Mouse (Mus musculus): ENCODE results near the gene Foxred1. TPM values are rescaled to one million over a fixed set of nuclear protein-coding genes. Genes with fewer than 3 reads are reported as not detected.

Foxred1 gene
- total RNA-seq, 2 experiments from 2014 or later = 33.9 to 39.8 TPM

- DNase-seq (ENCODE audit: low spot score in 2 of 2) = no peak
Observed at GRCm38 (mm10) chr9:35194048-35194447, 16.8 kb downstream of the Foxred1 start.

- no peak for DNase-seq (ENCODE audit: low spot score in 2 of 2)
Observed at GRCm38 (mm10) chr9:35192983-35193542, 17.8 kb downstream of the Foxred1 start.

GRCm38 (mm10) chr9:35188700-35189099, 22.2 kb downstream of the Foxred1 start:
- peak in 1 of 2 experiments; percentile 27 for DNase-seq (ENCODE audit: low spot score in 2 of 2)

GRCm38 (mm10) chr9:35187351-35187903, 23.4 kb downstream of the Foxred1 start:
- DNase-seq (ENCODE audit: low spot score in 2 of 2) = no peak

- DNase-seq (ENCODE audit: low spot score in 2 of 2) = no peak
Observed at GRCm38 (mm10) chr9:35186430-35186829, 24.4 kb downstream of the Foxred1 start.

- DNase-seq (ENCODE audit: low spot score in 2 of 2) = no peak
Observed at GRCm38 (mm10) chr9:35183359-35183758, 27.5 kb downstream of the Foxred1 start.

- DNase-seq (ENCODE audit: low spot score in 2 of 2) = no peak
Observed at GRCm38 (mm10) chr9:35182832-35183231, 28.0 kb downstream of the Foxred1 start.

- no peak for DNase-seq (ENCODE audit: low spot score in 2 of 2)
Observed at GRCm38 (mm10) chr9:35176124-35176659, 34.7 kb downstream of the Foxred1 start.

- peak; percentile 69 to 92 for DNase-seq (ENCODE audit: low spot score in 2 of 2)
Observed at GRCm38 (mm10) chr9:35175251-35176123, 35.4 kb downstream of the Foxred1 start, which contains the start of gene Dcps. Dcps (minus strand) TSS chr9:35176061.

- no peak for DNase-seq (ENCODE audit: low spot score in 2 of 2)
Observed at GRCm38 (mm10) chr9:35173331-35173730, 37.5 kb downstream of the Foxred1 start.

GRCm38 (mm10) chr9:35170071-35170470, 40.8 kb downstream of the Foxred1 start:
- DNase-seq (ENCODE audit: low spot score in 2 of 2) = no peak

GRCm38 (mm10) chr9:35166798-35167635, 43.8 kb downstream of the Foxred1 start:
- DNase-seq (ENCODE audit: low spot score in 2 of 2) = no peak

- no peak for DNase-seq (ENCODE audit: low spot score in 2 of 2)
Observed at GRCm38 (mm10) chr9:35166144-35166797, 44.6 kb downstream of the Foxred1 start.

GRCm38 (mm10) chr9:35164142-35164874, 46.5 kb downstream of the Foxred1 start:
- no peak for DNase-seq (ENCODE audit: low spot score in 2 of 2)

- DNase-seq (ENCODE audit: low spot score in 2 of 2) = peak in 1 of 2 experiments; percentile 60
Observed at GRCm38 (mm10) chr9:35163011-35163690, 47.7 kb downstream of the Foxred1 start.

- DNase-seq (ENCODE audit: low spot score in 2 of 2) = no peak
Observed at GRCm38 (mm10) chr9:35161721-35162120, 49.1 kb downstream of the Foxred1 start.

- DNase-seq (ENCODE audit: low spot score in 2 of 2) = no peak
Observed at GRCm38 (mm10) chr9:35160662-35161061, 50.2 kb downstream of the Foxred1 start.

- DNase-seq (ENCODE audit: low spot score in 2 of 2) = no peak
Observed at GRCm38 (mm10) chr9:35158477-35158876, 52.4 kb downstream of the Foxred1 start.

- no peak for DNase-seq (ENCODE audit: low spot score in 2 of 2)
Observed at GRCm38 (mm10) chr9:35156862-35157261, 54.0 kb downstream of the Foxred1 start.
